Mouse (Mus musculus) lung, postnatal 0 days (tissue): ENCODE data around the gene Itgb6.

Source experiments
- CTCF ChIP-seq: IDR thresholded peaks from 2 replicates; pipeline ENCODE4 v1.5.1; 2016; ENCODE audit warnings: antibody characterized with exemption, mild to moderate bottlenecking
- EP300 ChIP-seq: IDR thresholded peaks from 2 replicates; pipeline ENCODE4 v1.6.1; 2016; ENCODE audit warnings: antibody characterized with exemption, mild to moderate bottlenecking, control low read depth

- TF ChIP-seq EP300 (no peak), CTCF (no peak)
Measured at GRCm38 (mm10) chr2:60696559-60696958, 25.9 kb downstream of the Itgb6 start.
